Mouse (Mus musculus): ENCODE measurements around the gene Olfr136.

Olfr136 gene

GRCm38 (mm10) chr17:38329531-38329930 lies at the start of gene Olfr136:
Gene Olfr136, plus strand, starts transcription at chr17:38329831.
- no peak for DNase-seq

- DNase-seq: no peak
These were observed 22.2 kb upstream of the Olfr136 start, which contains the start of gene Olfr137 for GRCm38 (mm10) chr17:38307470-38307869. Gene Olfr137, minus strand, starts transcription at chr17:38307570.
